Mouse (Mus musculus): ENCODE results near the gene Hrh1.

DNA sequence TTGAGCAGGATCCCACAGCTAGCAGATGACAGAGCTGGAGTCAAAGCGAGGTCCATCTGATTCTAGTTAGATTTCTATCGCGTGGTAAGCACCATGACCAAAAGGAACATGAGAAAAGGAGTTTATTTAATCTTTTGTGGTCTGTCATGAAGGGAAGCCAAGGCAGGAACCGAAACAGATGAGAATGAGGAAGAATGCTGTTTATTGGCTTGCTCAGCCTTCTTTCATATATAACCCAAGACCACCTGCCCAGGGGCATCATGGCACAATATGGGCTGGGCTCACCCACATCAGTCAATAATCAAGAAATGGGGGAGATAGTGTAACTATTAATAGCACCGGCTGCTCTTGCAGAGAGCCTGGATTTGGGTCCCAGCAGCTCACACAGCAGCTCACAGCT, 33.0 kb upstream of the Hrh1 start:
- TF ChIP-seq CTCF (IDR thresholded peaks at IDR 0.05; ENCODE audit: control insufficient read depth, insufficient read depth, insufficient replicate concordance, low read depth, low read length) (no peak), POLR2A (IDR thresholded peaks at IDR 0.05; ENCODE audit: control insufficient read depth, low read depth, low read length) (no peak)
